Mouse (Mus musculus) lung, adult 2 months (tissue): ENCODE results near the gene Dtd1.

Source experiments
- CTCF ChIP-seq: fragments of 200-500 bp; IDR thresholded peaks from 2 replicates; pipeline ENCODE4 v1.5.1; 2011; ENCODE audit warnings: mild to moderate bottlenecking, low read length, control low read depth; ENCODE audit not compliant: insufficient read depth
- POLR2A ChIP-seq: fragments of 200-500 bp; IDR thresholded peaks from 2 replicates; pipeline ENCODE4 v1.6.1; 2011; ENCODE audit warnings: low read depth, mild to moderate bottlenecking, control low read depth, low read length, borderline replicate concordance; ENCODE audit errors: extremely low read depth

- TF ChIP-seq CTCF (no peak), POLR2A (no peak)
These were observed 145.6 kb downstream of the Dtd1 start for GRCm38 (mm10) chr2:144745266-144745665.
